In the genomic region with DNA sequence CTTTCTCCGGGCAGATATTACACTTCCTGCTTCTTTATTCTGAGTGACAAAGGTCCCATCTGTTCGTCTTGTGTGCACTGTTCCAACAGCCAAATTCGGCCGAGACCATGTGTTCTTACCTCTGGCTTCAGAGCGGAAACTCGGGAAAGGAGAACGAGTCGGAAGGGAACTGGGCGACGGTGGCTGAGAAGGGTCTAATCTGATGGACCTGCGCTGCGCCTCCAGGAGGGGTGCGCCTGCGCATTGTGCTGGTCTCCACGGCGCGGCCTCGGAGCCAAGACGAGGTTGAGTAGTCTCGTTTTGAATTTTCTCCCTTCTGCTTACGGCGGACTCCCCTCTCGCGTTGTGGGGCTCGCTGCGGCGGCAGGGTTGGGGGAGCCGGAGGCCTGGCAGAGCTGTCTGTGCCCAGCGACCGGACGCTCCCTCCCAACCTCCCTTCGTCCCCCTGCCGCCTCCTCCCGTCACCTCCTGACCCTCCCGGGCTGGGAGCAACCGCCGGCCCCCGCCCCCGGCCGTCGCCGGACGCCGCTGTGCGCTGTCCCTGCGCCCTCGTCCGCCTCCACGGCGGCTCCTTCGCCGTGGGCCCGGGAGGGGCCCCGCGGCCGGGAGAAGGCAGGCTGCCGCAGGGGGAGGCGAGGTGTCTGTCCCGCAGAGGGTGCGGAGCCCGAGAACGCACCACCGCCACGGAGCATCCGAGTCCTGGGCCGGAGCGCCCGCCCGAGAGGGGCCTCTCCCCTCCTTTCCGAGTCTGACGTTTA, we compare ENCODE assay signal across 8 mouse cellular contexts. TPM values are rescaled to one million over a fixed set of nuclear protein-coding genes. Genes with fewer than 3 reads are reported as not detected.
DNase-seq lines count a peak whose midpoint lies in the region; ATAC-seq lines count a peak whose summit lies in the region.

A gene (plus strand): TSS at position 224 of the 758 bp plus-strand sequence.
A gene (minus strand): TSS at position 622 of the 758 bp plus-strand sequence.

- H3K9me3 ChIP-seq in lung, embryonic 16.5 days (ENCODE audit: control insufficient read depth, low read length): no peaks in the 10 kb centered on the region

- peak; percentile 99 for DNase-seq in MEL-GATA-1-ER (ENCODE audit: extremely low read depth, low read depth)
- DNase-seq in cerebellum, adult 8-10 months: peak; percentile 97
- peak; percentile 98 for DNase-seq in forelimb bud, embryonic 11.5 days (ENCODE audit: low read depth, low spot score)
- peak; percentile 95 for DNase-seq in layer of hippocampus, adult 9-10 months (ENCODE audit: low spot score)
- DNase-seq in ovary, postnatal 10 days (ENCODE audit: low spot score): peak; percentile 90
- peak; percentile 95 to 97 for DNase-seq in thymus, postnatal 10 days (ENCODE audit: low spot score in 2 of 2)

- H3K9ac ChIP-seq in lung, embryonic 16.5 days (ENCODE audit: low read length): peak within 1 kb of the TSS; percentile 96

- peak within 1 kb of the TSS; percentile 97 for H3K4me3 ChIP-seq in lung, embryonic 16.5 days (ENCODE audit: low read length)

- peak within 1 kb of the TSS; percentile 99 for H3K27ac ChIP-seq in lung, embryonic 16.5 days (ENCODE audit: low read length)

- H3K4me2 ChIP-seq in lung, embryonic 16.5 days (ENCODE audit: low read depth, low read length): peak within 1 kb of the TSS; percentile 84

- H3K36me3 ChIP-seq in lung, embryonic 16.5 days (ENCODE audit: control insufficient read depth, insufficient read depth, low read length): peaks cover 8% of the 10 kb centered on the region

- no peaks in the 10 kb centered on the region for H3K27me3 ChIP-seq in lung, embryonic 16.5 days (ENCODE audit: control insufficient read depth, insufficient read depth, low read depth, low read length)

- peaks cover 7% of the 10 kb centered on the region for H3K4me1 ChIP-seq in lung, embryonic 16.5 days (replicated peaks; ENCODE audit: control insufficient read depth, insufficient read depth, low read length)

- peak; percentile 92 to 95 for ATAC-seq in hematopoietic stem cell, adult 5-6 weeks (replicated peaks in 1 of 2; ENCODE audit: insufficient read depth in 1 of 2, low FRiP score in 2 of 2, low TSS enrichment in 1 of 2, low read depth in 1 of 2, poor library complexity in 2 of 2, severe bottlenecking in 2 of 2)
- peak; percentile 98 for ATAC-seq in lung, embryonic 16.5 days (ENCODE audit: low read depth)

- WGBS in lung, embryonic 16.5 days: under 1% methylated on average over 71 of the region's 71 CpGs

RNA-seq across cellular contexts. Expression of the first gene that starts in this region (rescaled TPM):
- 10.0 and 13.6 TPM in 2 replicates for total RNA-seq in hematopoietic stem cell, adult 5-6 weeks (2017)
- 5.8 and 6.7 TPM in 2 replicates for polyA plus RNA-seq in lung, embryonic 16.5 days (2015; fragmentation: Nextera tagmentation; extraction: Ambion mirVana)

RNA-seq across cellular contexts. Expression of the second gene that starts in this region (rescaled TPM):
- 73.5 and 134 TPM in 2 replicates for total RNA-seq in hematopoietic stem cell, adult 5-6 weeks (2017)
- polyA plus RNA-seq in lung, embryonic 16.5 days (2015; fragmentation: Nextera tagmentation; extraction: Ambion mirVana): 37.5 and 39.3 TPM in 2 replicates

Comparison
In these comparisons a context has a peak if more than half of its experiments do, and no peak if none do; other contexts are left out.
1. Peak in every context shown above with its lines: DNase-seq, ATAC-seq, H3K4me3 ChIP-seq and H3K27ac ChIP-seq.